Mouse (Mus musculus) left cerebral cortex, postnatal 4 days (tissue): Measurements from ENCODE around the gene Klhl18. TPM values are rescaled to one million over a fixed set of nuclear protein-coding genes. Genes with fewer than 3 reads are reported as not detected.

Experiments
- DNase-seq: peaks from one replicate; pipeline ENCODE4 v3.0.0-alpha.2; 2022
- intact Hi-C: fragments of 180-260 bp; cut with DNase I; formaldehyde crosslinking; loops from one replicate; pipeline ENCODE4 v1.15.1; 2025
- total RNA-seq, 2 experiments: library from RNA; stranded (reverse); gene quantifications; 2 replicates each; pipeline ENCODE4 v1.2.3; 2021

Gene Klhl18
- total RNA-seq: 10 to 100 TPM; 48.9 to 52.4 TPM

- intact Hi-C loops: loop anchor here (10.0 kb wide), 1 partner anchor 58 kb away; the partner anchor contains the start of gene Setd2
- peak; percentile 97 for DNase-seq
Measured at GRCm38 (mm10) chr9:110476124-110477091, at the start of gene Klhl18, which contains the start of gene Kif9. TSS of gene Klhl18 (minus strand) at chr9:110476694. TSS of gene Kif9 (plus strand) at chr9:110476958.

GRCm38 (mm10) chr9:110525737-110526136 lies 49.2 kb upstream of the Klhl18 start:
- intact Hi-C loops: no loop called here
- no peak for DNase-seq

GRCm38 (mm10) chr9:110490913-110491312 lies 14.4 kb upstream of the Klhl18 start:
- intact Hi-C loops: no loop called here
- peak; percentile 11 for DNase-seq

- intact Hi-C loops: no loop called here
Measured at GRCm38 (mm10) chr9:110488841-110489240, 12.3 kb upstream of the Klhl18 start.

GRCm38 (mm10) chr9:110478639-110479038 lies 2.1 kb upstream of the Klhl18 start:
- intact Hi-C loops: loop anchor here (10.0 kb wide), 1 partner anchor 56 kb away; the partner anchor contains the start of gene Setd2
- no peak for DNase-seq

More at GRCm38 (mm10) chr9:110488841-110489240, 12.3 kb upstream of the Klhl18 start:
- no peak for DNase-seq

GRCm38 (mm10) chr9:110477951-110478350 lies 1.5 kb upstream of the Klhl18 start:
- intact Hi-C loops: loop anchor here (10.0 kb wide), 1 partner anchor 57 kb away; the partner anchor contains the start of gene Setd2
- no peak for DNase-seq

- intact Hi-C loops: no loop called here
- DNase-seq: no peak
Measured at GRCm38 (mm10) chr9:110466179-110466578, 10.3 kb downstream of the Klhl18 start.

- intact Hi-C loops: no loop called here
Measured at GRCm38 (mm10) chr9:110465336-110465735, 11.2 kb downstream of the Klhl18 start.

GRCm38 (mm10) chr9:110463983-110464591 lies 12.4 kb downstream of the Klhl18 start:
- DNase-seq: no peak
- intact Hi-C loops: no loop called here

More at GRCm38 (mm10) chr9:110465336-110465735, 11.2 kb downstream of the Klhl18 start:
- no peak for DNase-seq

GRCm38 (mm10) chr9:110462321-110462720 lies 14.2 kb downstream of the Klhl18 start:
- DNase-seq: no peak
- intact Hi-C loops: no loop called here

- intact Hi-C loops: no loop called here
- DNase-seq: no peak
Measured at GRCm38 (mm10) chr9:110460884-110461815, 15.3 kb downstream of the Klhl18 start.

- no peak for DNase-seq
- intact Hi-C loops: no loop called here
Measured at GRCm38 (mm10) chr9:110459145-110459727, 17.3 kb downstream of the Klhl18 start.

- intact Hi-C loops: no loop called here
- no peak for DNase-seq
Measured at GRCm38 (mm10) chr9:110457926-110458325, 18.6 kb downstream of the Klhl18 start.

GRCm38 (mm10) chr9:110452523-110452922 lies 24.0 kb downstream of the Klhl18 start:
- intact Hi-C loops: no loop called here
- no peak for DNase-seq

- intact Hi-C loops: loop anchor here (10.0 kb wide), 1 partner anchor 256 kb away; no protein-coding TSS in a partner anchor
- peak; percentile 72 for DNase-seq
Measured at GRCm38 (mm10) chr9:110448857-110449617, 27.5 kb downstream of the Klhl18 start.

- intact Hi-C loops: loop anchor here (10.0 kb wide), 1 partner anchor 256 kb away; no protein-coding TSS in a partner anchor
- no peak for DNase-seq
Measured at GRCm38 (mm10) chr9:110448356-110448755, 28.1 kb downstream of the Klhl18 start.

- intact Hi-C loops: loop anchor here (10.0 kb wide), 1 partner anchor 264 kb away; no protein-coding TSS in a partner anchor
- no peak for DNase-seq
Measured at GRCm38 (mm10) chr9:110440559-110440958, 35.9 kb downstream of the Klhl18 start.

GRCm38 (mm10) chr9:110440049-110440448 lies 36.4 kb downstream of the Klhl18 start:
- intact Hi-C loops: loop anchor here (10.0 kb wide), 1 partner anchor 265 kb away; no protein-coding TSS in a partner anchor
- no peak for DNase-seq

- no peak for DNase-seq
- intact Hi-C loops: no loop called here
Measured at GRCm38 (mm10) chr9:110436041-110436440, 40.5 kb downstream of the Klhl18 start.
